Comparison of ENCODE assay signal across 8 mouse cellular contexts in the genomic region with DNA sequence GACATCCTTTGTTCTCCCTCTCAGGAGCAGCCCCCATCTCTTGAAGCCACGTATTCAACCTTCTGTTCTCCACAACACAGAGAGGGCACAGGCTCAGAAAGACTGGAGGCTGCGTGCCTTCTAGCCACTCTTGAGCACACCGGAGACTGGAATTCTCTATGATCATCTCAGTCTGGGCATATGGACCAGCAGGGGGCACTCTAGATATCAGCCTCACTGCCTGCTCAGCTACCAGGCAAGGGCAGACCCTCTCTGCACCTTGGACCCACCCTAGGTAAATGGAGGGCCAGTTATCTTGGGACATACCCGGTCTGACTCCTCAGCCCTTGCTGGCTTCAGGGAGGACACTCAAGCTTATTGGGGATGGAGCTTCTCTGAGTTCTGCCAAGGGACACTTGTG. TPM values are rescaled to one million over a fixed set of nuclear protein-coding genes. Genes with fewer than 3 reads are reported as not detected.
DNase-seq lines count a peak whose midpoint lies in the region; ATAC-seq and TF ChIP-seq lines count a peak whose summit lies in the region.

No protein-coding gene starts in this region.

- no peak overlapping the region for H3K9ac ChIP-seq in forebrain, embryonic 15.5 days (replicated peaks)
- H3K9ac ChIP-seq in midbrain, embryonic 11.5 days (ENCODE audit: low read length) = no peak overlapping the region
- no peak overlapping the region for H3K9ac ChIP-seq in midbrain, embryonic 16.5 days (ENCODE audit: low read depth, low read length)

- TF ChIP-seq CTCF in olfactory bulb, adult 2 months (IDR thresholded peaks at IDR 0.05; ENCODE audit: insufficient read depth, low read depth, low read length) = 0 out of 2 replicates have a peak, but pooled peaks have one; percentile 26

- WGBS in forebrain, embryonic 10.5 days = 74% methylated on average over 4 of the region's 4 CpGs
- 59% methylated on average over 4 of the region's 4 CpGs for WGBS in forebrain, embryonic 15.5 days
- WGBS in midbrain, embryonic 11.5 days = 80% methylated on average over 4 of the region's 4 CpGs
- WGBS in midbrain, embryonic 16.5 days = 77% methylated on average over 4 of the region's 4 CpGs
- 86% methylated on average over 4 of the region's 4 CpGs for WGBS in olfactory bulb, adult 2 months

- no peaks in the 10 kb centered on the region for H3K27me3 ChIP-seq in forebrain, embryonic 10.5 days (ENCODE audit: poor library complexity, severe bottlenecking)
- no peaks in the 10 kb centered on the region for H3K27me3 ChIP-seq in forebrain, embryonic 15.5 days
- H3K27me3 ChIP-seq in midbrain, embryonic 11.5 days (ENCODE audit: control insufficient read depth, insufficient read depth, low read length) = no peaks in the 10 kb centered on the region
- H3K27me3 ChIP-seq in midbrain, embryonic 16.5 days (ENCODE audit: control insufficient read depth, insufficient read depth, low read depth, low read length) = no peaks in the 10 kb centered on the region

- peaks cover 5% of the 10 kb centered on the region; the same call in 1 of the 2 replicates for H3K36me3 ChIP-seq in forebrain, embryonic 10.5 days (replicated peaks)
- H3K36me3 ChIP-seq in forebrain, embryonic 15.5 days = no peaks in the 10 kb centered on the region
- H3K36me3 ChIP-seq in midbrain, embryonic 11.5 days (ENCODE audit: control insufficient read depth, insufficient read depth, low read length) = no peaks in the 10 kb centered on the region
- H3K36me3 ChIP-seq in midbrain, embryonic 16.5 days (ENCODE audit: control insufficient read depth, insufficient read depth, low read length) = no peaks in the 10 kb centered on the region

- ATAC-seq in forebrain, embryonic 15.5 days (replicated peaks) = no peak
- ATAC-seq in midbrain, embryonic 11.5 days (ENCODE audit: low FRiP score) = no peak
- ATAC-seq in midbrain, embryonic 16.5 days = no peak

- peak; percentile 21 for DNase-seq in forebrain, embryonic 10.5 days (ENCODE audit: extremely low spot score, low spot score)
- peak; percentile 89 for DNase-seq in midbrain, embryonic 11.5 days (ENCODE audit: low spot score, missing footprints)
- DNase-seq in cerebellum, adult 9-11 months = peak; percentile 17
- DNase-seq in kidney, postnatal 14 days = peak; percentile 48
- DNase-seq in gastrocnemius, postnatal 25 days = no peak

- no peak overlapping the region for H3K4me3 ChIP-seq in forebrain, embryonic 10.5 days
- no peak overlapping the region for H3K4me3 ChIP-seq in forebrain, embryonic 15.5 days
- H3K4me3 ChIP-seq in midbrain, embryonic 11.5 days (ENCODE audit: low read depth, low read length) = no peak overlapping the region
- no peak overlapping the region for H3K4me3 ChIP-seq in midbrain, embryonic 16.5 days (ENCODE audit: low read depth, low read length)
- no peak overlapping the region for H3K4me3 ChIP-seq in olfactory bulb, adult 2 months (ENCODE audit: insufficient read depth, low read depth, low read length)

- no peaks in the 10 kb centered on the region for H3K9me3 ChIP-seq in forebrain, embryonic 10.5 days
- no peaks in the 10 kb centered on the region for H3K9me3 ChIP-seq in forebrain, embryonic 15.5 days
- H3K9me3 ChIP-seq in midbrain, embryonic 11.5 days (ENCODE audit: control insufficient read depth, low read length) = no peaks in the 10 kb centered on the region
- no peaks in the 10 kb centered on the region for H3K9me3 ChIP-seq in midbrain, embryonic 16.5 days (replicated peaks; ENCODE audit: control insufficient read depth, low read length, poor library complexity, severe bottlenecking)

- H3K4me2 ChIP-seq in forebrain, embryonic 15.5 days (replicated peaks) = no peak overlapping the region
- H3K4me2 ChIP-seq in midbrain, embryonic 11.5 days = no peak overlapping the region
- H3K4me2 ChIP-seq in midbrain, embryonic 16.5 days (ENCODE audit: low read length) = no peak overlapping the region

- no peak overlapping the region for H3K27ac ChIP-seq in forebrain, embryonic 10.5 days
- no peak overlapping the region for H3K27ac ChIP-seq in forebrain, embryonic 15.5 days (replicated peaks)
- no peak overlapping the region for H3K27ac ChIP-seq in midbrain, embryonic 11.5 days (ENCODE audit: low read depth, low read length)
- H3K27ac ChIP-seq in midbrain, embryonic 16.5 days (ENCODE audit: low read length) = no peak overlapping the region
- no peak overlapping the region for H3K27ac ChIP-seq in olfactory bulb, adult 2 months (ENCODE audit: insufficient read depth, low read depth, low read length)

- H3K4me1 ChIP-seq in forebrain, embryonic 10.5 days = peaks cover 17% of the 10 kb centered on the region
- H3K4me1 ChIP-seq in forebrain, embryonic 15.5 days = no peaks in the 10 kb centered on the region; the same call in 1 of the 2 replicates
- H3K4me1 ChIP-seq in midbrain, embryonic 11.5 days (ENCODE audit: control insufficient read depth, insufficient read depth, low read length) = peaks cover 3% of the 10 kb centered on the region; the same call in 1 of the 2 replicates
- peaks cover 12% of the 10 kb centered on the region for H3K4me1 ChIP-seq in midbrain, embryonic 16.5 days (ENCODE audit: control insufficient read depth, insufficient read depth, low read length)
- peaks cover 8% of the 10 kb centered on the region; the same call in 1 of the 2 replicates for H3K4me1 ChIP-seq in olfactory bulb, adult 2 months (ENCODE audit: control insufficient read depth, insufficient read depth, low read length)

- TF ChIP-seq POLR2A in olfactory bulb, adult 2 months (IDR thresholded peaks at IDR 0.05; ENCODE audit: insufficient read depth, low read depth, low read length) = no peak

RNA-seq across cellular contexts. Expression of a gene that starts 58.4 kb away (rescaled TPM):
- polyA plus RNA-seq in forebrain, embryonic 10.5 days (2016; fragmentation: Nextera tagmentation; extraction: Ambion mirVana) = 37.1 and 40.5 TPM in 2 replicates
- 42.5 and 47.2 TPM in 2 replicates for polyA plus RNA-seq in forebrain, embryonic 15.5 days (2015; fragmentation: Nextera tagmentation; extraction: Ambion mirVana)
- 40.5 and 43.0 TPM in 2 replicates for polyA plus RNA-seq in midbrain, embryonic 11.5 days (2014; fragmentation: Nextera tagmentation; extraction: Ambion mirVana)
- 40.4 and 43.7 TPM in 2 replicates for polyA plus RNA-seq in midbrain, embryonic 16.5 days (2015; fragmentation: Nextera tagmentation; extraction: Ambion mirVana)
- polyA plus RNA-seq in olfactory bulb, adult 2 months (2012; ENCODE audit: insufficient read depth, insufficient read length, low replicate concordance, missing spikeins) = not detected in 2 replicates
- total RNA-seq in gastrocnemius, postnatal 25 days (2021) = 1 to 10 TPM; 6.2 to 6.3 TPM

Comparison
In these comparisons a context has a peak if more than half of its experiments do, and no peak if none do; other contexts are left out.
1. RNA of a gene that starts 58.4 kb away (polyA plus RNA-seq): 42.5 to 47.2 TPM in forebrain, embryonic 15.5 days, 40.5 to 43.0 TPM in midbrain, embryonic 11.5 days, 40.4 to 43.7 TPM in midbrain, embryonic 16.5 days and 37.1 to 40.5 TPM in forebrain, embryonic 10.5 days; not detected in olfactory bulb, adult 2 months; every median in the first group is over 10 times any median in the second.